Mouse (Mus musculus) embryonic facial prominence, embryonic 11.5 days (tissue): ENCODE results near the gene Tm4sf20. TPM values are rescaled to one million over a fixed set of nuclear protein-coding genes. Genes with fewer than 3 reads are reported as not detected.

ENCODE experiments used
- ATAC-seq: fragments of 200-750 bp; cut with Nextera tagmentation; replicated peaks from 2 replicates; pipeline ENCODE4 v1.8.0; 2017; ENCODE audit warnings: low read depth; ENCODE audit not compliant: insufficient number of reproducible peaks, low FRiP score, low TSS enrichment
- DNase-seq: peaks from one replicate; pipeline ENCODE4 v3.0.0-alpha.2; 2015; ENCODE audit warnings: low spot score
- H3K27ac ChIP-seq: fragments of 300-500 bp; sonication (generic); replicated peaks from 2 replicates; pipeline ENCODE4 v1.5.1; 2014; ENCODE audit warnings: mild to moderate bottlenecking, low read depth, low read length, control low read depth
- H3K27me3 ChIP-seq: fragments of 300-500 bp; sonication (generic); 2 replicates; pipeline ENCODE4 v1.6.1; 2014; ENCODE audit warnings: mild to moderate bottlenecking, low read length, moderate library complexity, mixed read lengths; ENCODE audit not compliant: control insufficient read depth, insufficient read depth
- H3K36me3 ChIP-seq: fragments of 300-500 bp; sonication (generic); replicated peaks from 2 replicates; pipeline ENCODE4 v1.6.1; 2014; ENCODE audit warnings: low read depth, mild to moderate bottlenecking, low read length, moderate library complexity, mixed read lengths; ENCODE audit not compliant: control insufficient read depth, insufficient read depth
- H3K4me1 ChIP-seq: fragments of 300-500 bp; sonication (generic); 2 replicates; pipeline ENCODE4 v1.6.1; 2014; ENCODE audit warnings: low read length, mixed read lengths; ENCODE audit not compliant: control insufficient read depth, insufficient read depth
- H3K4me2 ChIP-seq: fragments of 300-500 bp; sonication (generic); 2 replicates; pipeline ENCODE4 v1.6.1; 2014; ENCODE audit warnings: low read depth, mild to moderate bottlenecking, control low read depth, low read length, moderate library complexity
- H3K4me3 ChIP-seq: fragments of 300-500 bp; sonication (generic); 2 replicates; pipeline ENCODE4 v1.5.1; 2014; ENCODE audit warnings: low read depth, low read length, control low read depth
- H3K9ac ChIP-seq: fragments of 300-500 bp; sonication (generic); replicated peaks from 2 replicates; pipeline ENCODE4 v1.6.1; 2014; ENCODE audit warnings: mild to moderate bottlenecking, control low read depth, low read length
- H3K9me3 ChIP-seq: fragments of 300-500 bp; sonication (generic); replicated peaks from 2 replicates; pipeline ENCODE4 v1.6.1; 2016; ENCODE audit warnings: mild to moderate bottlenecking, low read length, inconsistent platforms, mixed read lengths; ENCODE audit not compliant: control insufficient read depth
- WGBS: fragments of 180-500 bp; shearing (Covaris S2); extraction: QIAGEN DNeasy Blood & Tissue Kit; methylation state at CpG from one replicate; pipeline ENCODE4 v1.1.7; 2014; 5-methylcytosine and 5-hydroxymethylcytosine counted together
- polyA plus RNA-seq: library from polyadenylated mRNA; unstranded; fragments of >200 nt; fragmentation: Nextera tagmentation; extraction: Ambion mirVana; gene quantifications from 2 replicates; pipeline ENCODE4 v1.2.1, GENCODE M21; 2014

Tm4sf20 gene
- polyA plus RNA-seq, 1 experiment from 2014 or later: not detected

DNA sequence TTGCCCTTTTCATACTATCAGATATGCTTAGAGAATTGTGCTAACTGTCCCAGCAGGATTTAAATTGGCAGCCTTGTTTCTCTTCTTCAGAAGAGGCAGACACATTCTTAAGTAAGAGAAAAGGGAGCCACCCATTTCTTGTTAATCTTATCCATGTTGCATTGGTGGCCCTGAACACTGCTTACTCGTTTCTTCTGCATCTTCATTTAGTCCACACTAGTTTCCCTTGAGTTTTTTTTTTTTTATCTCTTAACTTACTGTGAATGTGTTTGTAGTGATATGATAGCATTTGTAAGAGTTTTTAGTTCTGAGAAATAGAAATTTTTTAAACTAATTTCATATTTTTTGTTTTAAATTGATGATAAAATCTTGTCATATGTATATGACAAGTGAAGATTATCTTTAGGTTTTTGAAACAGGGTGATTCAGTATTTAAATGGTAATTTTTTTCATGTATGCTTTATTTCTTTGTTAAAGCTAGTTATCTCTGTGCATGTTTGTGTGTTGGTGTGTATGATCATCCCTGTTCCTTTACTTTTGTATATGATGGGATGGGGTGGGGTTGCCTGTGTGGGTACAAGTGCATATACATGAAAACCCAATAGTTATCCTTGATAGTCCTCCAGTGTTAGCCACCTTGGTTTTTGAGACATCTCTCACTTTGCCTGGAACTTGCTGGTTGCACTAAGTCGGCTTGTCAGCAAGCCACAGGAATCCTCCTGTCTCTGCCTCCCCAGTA, 20.4 kb downstream of the Tm4sf20 start:
- Histone ChIP-seq H3K9ac (no peak overlapping the region), H3K36me3 (no peaks in the 10 kb centered on the region), H3K4me3 (no peak overlapping the region), H3K4me2 (no peak overlapping the region), H3K27ac (no peak overlapping the region), H3K27me3 (no peaks in the 10 kb centered on the region), H3K4me1 (no peaks in the 10 kb centered on the region), H3K9me3 (no peaks in the 10 kb centered on the region)
- DNase-seq (no peak), ATAC-seq (no peak)
- WGBS: 88% methylated on average over 2 of the region's 2 CpGs

GRCm38 (mm10) chr1:82746408-82746807, 21.9 kb downstream of the Tm4sf20 start:
- H3K4me3 ChIP-seq: no peak overlapping the region
- DNase-seq (no peak), ATAC-seq (no peak; the same call in 1 of the 2 replicates)
- no peak overlapping the region for H3K4me2 ChIP-seq
- no peaks in the 10 kb centered on the region for H3K4me1 ChIP-seq
- H3K9ac ChIP-seq: no peak overlapping the region
- H3K27ac ChIP-seq: no peak overlapping the region
- WGBS: 84% methylated on average over 4 of the region's 4 CpGs
- H3K36me3 ChIP-seq: no peaks in the 10 kb centered on the region
- no peaks in the 10 kb centered on the region for H3K9me3 ChIP-seq
- H3K27me3 ChIP-seq: no peaks in the 10 kb centered on the region

- ATAC-seq (no peak), DNase-seq (no peak)
- H3K4me2 ChIP-seq: no peak overlapping the region
- no peaks in the 10 kb centered on the region for H3K36me3 ChIP-seq
- H3K9me3 ChIP-seq: no peaks in the 10 kb centered on the region
- no peak overlapping the region for H3K9ac ChIP-seq
- WGBS: 90% methylated on average over 3 of the region's 3 CpGs
- H3K27ac ChIP-seq: no peak overlapping the region
- H3K27me3 ChIP-seq: no peaks in the 10 kb centered on the region
- no peak overlapping the region for H3K4me3 ChIP-seq
- H3K4me1 ChIP-seq: no peaks in the 10 kb centered on the region
These were observed 24.3 kb downstream of the Tm4sf20 start for GRCm38 (mm10) chr1:82743962-82744361.

DNA sequence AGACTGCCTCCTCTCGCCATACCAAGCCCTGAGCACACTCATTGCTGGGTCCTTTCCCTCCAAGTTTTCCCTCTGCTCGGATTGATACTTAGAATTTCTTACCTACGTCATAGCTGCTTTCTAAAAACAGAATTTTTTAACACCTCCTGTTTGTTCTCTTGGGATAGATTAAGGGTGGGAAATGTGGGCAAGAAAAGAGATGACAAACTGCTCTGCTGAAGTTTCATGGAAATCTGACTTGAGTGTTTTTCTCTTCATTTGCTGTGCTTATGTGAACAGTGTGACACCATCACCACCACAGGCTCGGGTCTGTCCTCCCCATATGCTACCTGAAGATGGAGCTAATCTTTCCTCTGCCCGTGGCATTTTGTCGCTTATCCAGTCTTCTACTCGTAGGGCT, 26.7 kb downstream of the Tm4sf20 start:
- Histone ChIP-seq H3K9ac (no peak overlapping the region), H3K27ac (no peak overlapping the region), H3K9me3 (no peaks in the 10 kb centered on the region), H3K36me3 (no peaks in the 10 kb centered on the region), H3K27me3 (no peaks in the 10 kb centered on the region), H3K4me1 (no peaks in the 10 kb centered on the region), H3K4me3 (no peak overlapping the region), H3K4me2 (no peak overlapping the region)
- DNase-seq: no peak
- no peak for ATAC-seq
- 85% methylated on average over 7 of the region's 7 CpGs for WGBS

DNA sequence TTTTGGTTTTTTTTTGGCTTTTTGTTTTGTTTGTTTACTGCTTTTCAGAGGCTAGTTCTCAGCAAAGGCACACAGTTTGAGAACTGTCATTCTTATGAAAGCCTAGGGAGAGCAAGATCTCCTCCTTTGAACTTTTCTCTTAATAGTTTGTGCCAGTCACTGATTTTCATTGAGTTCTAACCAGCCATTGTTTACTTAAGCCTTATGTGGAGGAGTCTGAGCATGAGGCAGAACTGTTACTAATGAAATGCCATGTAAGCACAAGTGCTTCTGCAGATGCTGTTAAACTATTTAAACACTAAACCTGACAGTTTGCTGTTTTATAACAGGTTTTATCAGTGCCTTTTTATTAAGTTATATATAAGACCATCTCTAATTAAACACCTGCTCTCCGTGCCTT, 30.2 kb downstream of the Tm4sf20 start:
- H3K9me3 ChIP-seq: no peaks in the 10 kb centered on the region
- 93% methylated on average over 1 of the region's 1 CpGs for WGBS
- no peaks in the 10 kb centered on the region for H3K4me1 ChIP-seq
- H3K27ac ChIP-seq: no peak overlapping the region
- no peaks in the 10 kb centered on the region for H3K27me3 ChIP-seq
- H3K4me2 ChIP-seq: no peak overlapping the region
- DNase-seq (no peak), ATAC-seq (no peak)
- H3K4me3 ChIP-seq: no peak overlapping the region
- H3K9ac ChIP-seq: no peak overlapping the region
- no peaks in the 10 kb centered on the region; the same call in 1 of the 2 replicates for H3K36me3 ChIP-seq

GRCm38 (mm10) chr1:82733357-82733756, 34.9 kb downstream of the Tm4sf20 start:
- Histone ChIP-seq H3K9me3 (no peaks in the 10 kb centered on the region), H3K27me3 (no peaks in the 10 kb centered on the region), H3K36me3 (no peaks in the 10 kb centered on the region; the same call in none of the 2 replicates), H3K4me3 (no peak overlapping the region), H3K4me1 (no peaks in the 10 kb centered on the region), H3K4me2 (no peak overlapping the region), H3K27ac (no peak overlapping the region), H3K9ac (no peak overlapping the region)
- no peak for ATAC-seq
- 100% methylated on average over 1 of the region's 1 CpGs for WGBS
- no peak for DNase-seq

- Histone ChIP-seq H3K9ac (no peak overlapping the region), H3K4me1 (peaks cover 3% of the 10 kb centered on the region; the same call in 1 of the 2 replicates), H3K27ac (no peak overlapping the region), H3K36me3 (no peaks in the 10 kb centered on the region; the same call in 1 of the 2 replicates), H3K27me3 (no peaks in the 10 kb centered on the region), H3K4me3 (no peak overlapping the region), H3K9me3 (no peaks in the 10 kb centered on the region), H3K4me2 (no peak overlapping the region)
- 94% methylated on average over 5 of the region's 5 CpGs for WGBS
- no peak for ATAC-seq
- no peak for DNase-seq
These were observed 41.8 kb downstream of the Tm4sf20 start for GRCm38 (mm10) chr1:82726482-82726881.

- Histone ChIP-seq H3K9me3 (no peaks in the 10 kb centered on the region), H3K9ac (peak overlapping the region; percentile 96), H3K36me3 (no peaks in the 10 kb centered on the region), H3K4me1 (peaks cover 3% of the 10 kb centered on the region; the same call in 1 of the 2 replicates), H3K4me3 (peak overlapping the region; percentile 81), H3K27me3 (no peaks in the 10 kb centered on the region), H3K27ac (no peak overlapping the region), H3K4me2 (peak overlapping the region; percentile 83)
- WGBS: 48% methylated on average over 4 of the region's 4 CpGs
- DNase-seq (no peak), ATAC-seq (no peak)
These were observed 42.4 kb downstream of the Tm4sf20 start for GRCm38 (mm10) chr1:82725875-82726185.
